Mouse (Mus musculus) kidney, postnatal 14 days (tissue): ENCODE measurements around the gene Dcakd.

Experiments
- DNase-seq: peaks from one replicate; pipeline ENCODE4 v3.0.0; 2022; ENCODE audit warnings: mixed read lengths

Gene Dcakd

GRCm38 (mm10) chr11:103043982-103044381 is 15.8 kb upstream of the Dcakd start:
- no peak for DNase-seq

GRCm38 (mm10) chr11:103042828-103043227 is 14.7 kb upstream of the Dcakd start:
- no peak for DNase-seq

DNA sequence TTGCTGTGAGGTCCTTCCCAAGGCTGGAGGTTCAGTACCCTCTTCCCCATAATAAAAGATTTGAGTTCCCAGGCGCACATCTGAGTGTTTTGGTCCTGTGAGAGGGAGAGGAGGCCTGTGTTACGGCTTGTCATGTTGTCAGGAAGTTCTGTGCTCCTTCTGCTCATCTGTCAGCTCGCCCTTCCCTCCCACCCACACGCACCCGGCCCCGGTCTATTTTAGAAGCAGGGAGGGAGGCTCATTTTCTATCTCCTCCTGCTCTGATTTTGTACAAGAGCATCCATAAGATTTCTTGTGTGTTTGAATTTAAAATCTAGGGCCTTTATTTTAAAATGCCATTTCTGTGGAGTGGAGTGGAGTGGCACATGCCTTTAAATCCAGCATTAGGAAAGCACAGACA is 9.9 kb upstream of the Dcakd start:
- no peak for DNase-seq

DNA sequence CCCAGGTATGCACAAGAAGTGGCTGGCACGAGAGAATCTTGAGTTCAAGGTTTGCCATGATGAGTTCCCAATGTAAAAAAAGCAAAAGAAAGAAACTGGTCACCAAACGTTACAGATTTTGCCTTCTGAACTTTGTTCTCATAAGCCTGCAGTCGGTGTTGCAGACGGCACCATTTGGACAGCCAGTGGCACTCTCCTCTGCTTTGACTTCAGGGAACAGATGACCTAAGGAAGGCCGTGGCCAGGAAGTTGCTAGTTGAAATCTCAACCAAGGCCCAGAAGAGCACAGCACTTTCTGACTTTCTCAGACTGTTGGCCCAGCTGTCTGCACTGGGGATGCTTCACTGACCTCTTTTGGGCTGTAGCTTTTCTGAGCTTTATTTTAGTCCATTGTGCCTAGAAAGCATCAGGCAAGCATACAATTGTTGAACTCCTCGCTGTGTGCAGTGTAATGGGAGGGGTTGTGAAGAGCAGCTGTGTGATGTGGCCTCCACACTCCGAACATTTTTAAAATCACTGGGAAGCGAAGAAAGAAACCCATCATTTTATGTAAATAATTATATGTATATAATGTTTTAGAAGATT is 8.8 kb upstream of the Dcakd start:
- no peak for DNase-seq

GRCm38 (mm10) chr11:103035007-103035406 is 6.9 kb upstream of the Dcakd start:
- DNase-seq: no peak

DNA sequence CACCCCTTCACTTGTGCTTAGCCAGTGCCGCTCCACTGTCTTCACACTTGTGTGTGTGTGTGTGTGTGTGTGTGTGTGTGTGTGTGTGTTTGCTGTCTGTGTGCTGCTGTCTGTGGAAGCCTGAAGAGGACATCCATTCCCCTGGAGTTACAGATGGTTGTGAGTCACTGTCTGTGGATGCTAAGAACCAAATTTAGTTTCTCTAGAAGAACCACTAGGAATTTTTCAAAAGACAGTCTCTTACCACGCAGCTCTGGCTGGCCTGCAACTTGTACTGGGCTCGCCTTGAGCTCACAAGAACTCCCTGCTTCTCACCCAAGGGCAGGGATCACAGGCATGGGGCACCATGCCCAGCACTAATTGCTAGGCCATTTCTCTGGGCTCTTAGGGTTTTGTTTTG is 4.9 kb upstream of the Dcakd start:
- DNase-seq: no peak

DNA sequence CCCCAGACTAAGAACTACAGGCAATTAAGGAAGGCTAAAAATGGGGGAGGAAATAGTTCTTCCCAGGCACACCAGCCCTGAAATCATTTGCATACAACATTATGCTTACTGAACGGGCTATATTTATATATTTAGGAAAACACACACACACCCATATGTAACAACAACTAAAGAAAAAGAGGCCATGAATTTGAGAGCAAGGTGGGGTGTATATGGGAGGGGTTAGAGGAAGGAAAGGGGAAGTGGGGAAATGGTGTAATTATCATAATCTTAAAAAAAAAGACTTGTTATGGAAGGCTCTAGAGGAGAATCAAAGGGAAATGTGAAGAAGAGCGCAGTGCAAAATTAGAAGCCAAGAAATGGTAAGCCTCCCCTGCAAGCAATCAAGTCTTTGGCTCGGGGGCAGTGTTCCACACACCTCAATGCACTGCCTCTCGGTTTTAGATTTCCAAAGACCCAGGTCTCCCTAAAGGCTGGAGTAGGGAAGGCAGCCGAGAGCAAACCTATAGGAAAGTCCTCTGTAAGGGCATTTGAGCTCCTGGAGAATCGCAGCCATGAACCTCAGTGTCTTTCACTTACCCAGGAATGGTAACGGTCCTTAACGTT is 460 bp downstream of the Dcakd start:
- no peak for DNase-seq

- DNase-seq: no peak
These were observed 1.2 kb downstream of the Dcakd start for GRCm38 (mm10) chr11:103026901-103027300.

DNA sequence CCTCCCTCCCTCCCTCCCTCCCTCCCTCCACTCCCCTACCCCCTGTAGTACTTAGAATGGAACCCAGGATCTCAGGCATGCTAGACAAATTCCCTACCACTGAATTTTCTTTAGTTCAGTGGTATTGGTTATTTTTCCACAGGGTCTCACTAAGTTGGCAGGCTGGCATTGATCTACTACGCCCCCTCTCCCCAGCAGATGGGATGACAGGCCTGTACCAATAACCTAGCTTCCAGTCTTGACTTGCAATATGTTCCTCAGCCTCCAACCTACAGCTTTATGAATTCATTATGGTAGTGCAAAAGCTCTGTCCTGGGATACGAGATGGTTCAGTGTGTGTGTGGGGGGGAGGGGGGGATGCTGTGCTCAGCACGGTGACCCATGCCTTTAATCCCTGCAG is 4.2 kb downstream of the Dcakd start:
- no peak for DNase-seq

DNA sequence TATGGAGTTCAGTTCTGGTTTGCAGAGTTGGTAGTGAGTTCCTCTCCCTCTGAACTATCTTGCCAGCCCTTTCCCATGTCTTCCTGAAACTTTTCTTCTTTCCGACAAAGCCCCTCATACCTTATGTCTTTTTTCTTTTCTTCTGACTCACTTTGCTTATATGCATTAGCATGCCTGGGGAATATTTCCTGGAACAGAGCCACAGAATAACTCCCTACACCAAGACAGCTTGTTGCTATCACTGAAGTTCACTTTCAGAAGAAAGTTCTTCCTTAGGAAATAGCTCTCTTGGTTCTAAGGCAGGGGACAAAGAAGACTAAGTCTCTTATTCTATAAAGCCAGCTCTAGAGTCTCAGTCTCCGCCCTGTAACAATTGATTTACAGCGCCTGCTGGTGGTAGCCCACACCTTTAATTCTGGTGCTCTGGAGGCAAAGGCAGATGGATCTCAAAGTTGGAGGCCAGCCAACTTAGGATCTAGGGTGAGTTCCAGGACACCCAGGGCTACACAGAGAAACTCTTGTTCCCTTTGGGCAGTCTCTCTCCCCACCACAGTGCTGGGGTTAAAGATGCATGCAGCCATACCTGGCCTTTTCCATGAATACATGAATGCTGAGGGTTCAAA is 7.3 kb downstream of the Dcakd start:
- no peak for DNase-seq

GRCm38 (mm10) chr11:103019325-103019724 is 8.8 kb downstream of the Dcakd start:
- DNase-seq: no peak

- DNase-seq: no peak
These were observed 9.3 kb downstream of the Dcakd start for GRCm38 (mm10) chr11:103018860-103019259.

- DNase-seq: peak; percentile 44
These were observed 10.5 kb downstream of the Dcakd start for GRCm38 (mm10) chr11:103017661-103018060.

DNA sequence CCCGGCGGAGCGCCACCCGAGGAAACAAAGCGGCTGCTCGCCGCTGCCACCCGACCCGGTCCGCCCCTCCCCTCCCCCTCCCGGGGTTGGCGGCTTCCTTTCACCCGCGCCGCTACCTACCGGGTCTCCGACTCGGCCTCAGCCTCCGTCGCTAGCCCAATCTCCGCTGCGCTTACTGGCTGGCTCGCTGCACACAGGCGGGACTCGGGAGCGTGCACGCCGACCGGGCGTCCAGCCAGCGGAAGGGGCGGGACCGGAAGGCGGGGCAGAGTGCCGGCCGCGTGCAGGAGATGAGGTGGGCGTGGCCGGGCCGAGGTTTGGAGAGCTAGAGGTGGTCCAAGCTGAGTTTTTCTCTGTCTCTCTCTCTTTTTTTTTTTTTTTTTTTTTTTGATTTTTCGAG is 11.2 kb downstream of the Dcakd start:
- DNase-seq: peak; percentile 99

DNA sequence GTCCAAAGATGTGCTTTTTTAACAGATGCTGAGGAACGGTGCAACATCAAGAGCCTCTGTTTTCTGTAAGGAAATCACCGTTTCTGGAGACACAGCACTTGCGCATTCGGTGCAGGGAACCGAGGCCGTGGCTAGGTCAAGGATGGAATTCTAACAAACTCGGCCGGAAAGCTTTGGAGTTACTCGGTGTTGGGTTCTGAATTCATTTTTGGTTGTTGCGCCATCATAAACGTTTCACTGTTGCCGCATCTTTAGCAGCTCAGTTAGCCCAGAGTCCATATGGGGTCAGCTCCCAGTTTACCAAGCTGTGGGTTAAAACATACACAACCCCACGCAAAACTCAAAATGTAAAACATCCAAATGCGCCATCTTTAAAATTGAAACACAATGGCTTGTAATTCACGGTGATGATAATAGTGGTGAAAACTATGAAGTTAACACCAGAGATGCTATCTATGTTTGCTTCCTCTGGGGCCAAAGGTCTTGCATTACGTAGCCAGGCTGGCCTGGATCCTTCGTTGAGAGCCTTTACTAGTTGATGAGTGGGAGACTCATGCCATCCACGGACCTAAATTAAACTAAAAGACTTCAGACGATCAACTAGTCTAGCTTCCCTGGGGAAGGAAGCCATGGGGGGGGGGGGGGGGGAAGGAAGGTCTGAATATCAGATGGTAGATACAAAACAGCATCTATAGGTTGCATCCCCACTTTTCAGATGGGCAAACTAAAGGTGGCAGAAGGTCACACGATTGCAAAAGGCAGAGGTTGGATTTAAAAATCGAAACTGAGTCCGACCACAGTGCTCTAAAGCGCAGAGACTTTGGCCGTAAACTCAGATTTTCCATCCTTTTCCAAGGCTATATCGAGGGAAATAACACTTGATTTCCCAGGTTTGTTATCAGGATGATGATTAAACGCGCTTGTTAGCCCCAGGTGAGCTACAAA is 12.0 kb downstream of the Dcakd start:
- no peak for DNase-seq

DNA sequence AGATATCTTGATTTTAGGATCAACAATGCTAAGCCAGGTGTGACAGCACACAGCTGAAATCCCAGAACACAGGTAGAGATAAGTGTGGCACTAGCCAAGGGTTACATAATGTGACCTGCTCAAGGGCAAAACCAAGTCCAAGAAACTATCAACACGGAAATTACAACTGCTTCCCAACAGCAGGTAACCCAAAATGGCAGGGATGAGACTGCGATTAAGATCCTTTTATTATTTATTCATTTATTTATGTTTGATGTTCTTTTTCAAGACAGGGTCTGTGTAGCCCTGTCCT is 17.0 kb downstream of the Dcakd start:
- DNase-seq: no peak

GRCm38 (mm10) chr11:103010454-103011205 is 17.5 kb downstream of the Dcakd start:
- no peak for DNase-seq

DNA sequence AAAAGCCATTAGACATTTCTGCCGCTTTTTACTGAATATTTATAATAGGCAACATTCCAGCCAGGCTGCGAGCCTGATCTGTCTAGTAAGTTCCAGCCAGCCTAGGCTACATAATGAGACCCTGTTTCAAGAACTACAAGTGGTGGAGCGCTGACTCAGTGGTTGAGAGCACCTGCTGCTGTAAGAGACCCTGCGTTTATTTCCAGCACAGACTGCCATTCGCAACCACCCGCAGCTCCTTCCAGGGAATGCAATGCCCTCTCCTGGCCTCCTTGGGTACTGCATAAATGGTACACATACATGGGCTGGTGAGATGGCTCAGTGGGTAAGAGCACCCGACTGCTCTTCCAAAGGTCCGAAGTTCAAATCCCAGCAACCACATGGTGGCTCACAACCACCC is 18.9 kb downstream of the Dcakd start:
- no peak for DNase-seq

DNA sequence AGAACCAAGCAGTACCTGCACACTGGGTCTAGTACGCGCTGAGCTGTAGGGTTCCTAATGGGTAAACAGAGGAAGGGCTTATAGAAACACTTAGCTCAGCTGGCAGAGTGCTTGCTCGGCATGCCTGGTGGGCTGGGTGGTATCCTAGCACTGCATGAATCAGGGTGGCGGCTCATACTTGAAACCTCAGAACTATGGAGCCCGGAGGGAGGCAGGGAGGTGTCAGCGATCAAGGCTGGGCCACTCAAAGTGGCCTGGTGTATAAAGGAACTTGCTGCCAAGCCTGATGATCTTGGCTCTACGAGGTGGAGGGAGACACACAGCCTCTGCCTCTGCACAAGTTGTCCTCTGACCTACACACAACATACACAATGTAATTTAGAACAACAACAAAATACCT is 19.6 kb downstream of the Dcakd start:
- no peak for DNase-seq

DNA sequence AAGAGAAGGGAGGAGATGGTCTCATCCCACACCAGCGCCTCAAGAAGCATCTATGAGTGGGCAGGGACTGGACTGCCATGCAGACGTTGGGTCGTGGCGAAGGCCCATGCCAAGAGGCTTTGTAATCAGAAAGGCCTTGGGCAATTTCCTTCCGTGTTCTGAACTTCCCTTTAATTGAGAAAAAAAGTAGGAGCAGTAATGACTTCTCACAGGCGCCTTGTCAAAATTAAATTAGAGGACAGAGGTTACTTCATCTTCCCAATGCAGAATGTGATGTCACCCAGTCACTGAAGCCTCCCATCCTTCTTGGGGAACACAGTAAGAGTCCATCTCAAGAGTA is 21.2 kb downstream of the Dcakd start:
- no peak for DNase-seq

DNA sequence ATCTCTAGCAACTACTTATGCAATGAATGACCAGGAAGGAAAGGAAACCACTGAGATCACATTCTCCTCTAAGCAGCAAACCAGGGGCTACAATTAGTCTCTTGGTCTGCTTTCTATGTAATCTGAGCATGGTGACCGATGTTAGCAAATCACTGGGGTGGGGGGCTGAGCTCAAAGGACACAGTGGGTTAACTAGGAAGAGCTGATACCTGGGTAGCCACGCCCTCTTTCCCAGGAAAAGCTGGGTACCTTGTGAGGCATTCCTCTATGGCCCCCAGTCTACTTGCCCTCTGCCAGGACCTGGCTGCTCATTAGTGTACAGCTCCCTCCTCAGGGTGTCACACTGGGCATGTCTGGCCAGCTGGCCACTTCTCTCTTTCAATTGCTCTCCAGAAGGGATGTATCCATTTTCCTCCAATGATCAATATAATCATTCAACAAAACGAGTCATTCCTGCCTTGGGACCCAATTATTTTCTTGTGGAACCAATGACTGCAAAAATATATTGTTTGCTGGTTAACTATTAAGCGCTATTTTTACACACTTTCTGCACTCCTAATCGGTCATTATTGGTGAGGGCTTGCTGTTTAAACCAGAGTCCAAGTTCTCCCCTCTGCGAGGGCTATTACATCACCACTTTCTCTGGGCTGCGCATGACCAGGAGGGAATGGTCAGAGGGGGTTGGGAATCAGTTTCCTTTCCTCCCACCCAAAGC is 21.7 kb downstream of the Dcakd start:
- DNase-seq: no peak

- DNase-seq: no peak
These were observed 22.7 kb downstream of the Dcakd start for GRCm38 (mm10) chr11:103005254-103005981.
